Mouse (Mus musculus) liver, embryonic 15.5 days (tissue): ENCODE data around the gene Ucma. TPM values are rescaled to one million over a fixed set of nuclear protein-coding genes. Genes with fewer than 3 reads are reported as not detected.

ENCODE experiments used
- ATAC-seq: fragments of 200-750 bp; cut with Nextera tagmentation; 2 replicates; pipeline ENCODE4 v1.8.0; 2017; ENCODE audit warnings: moderate number of reproducible peaks, mild to moderate bottlenecking, moderate library complexity; ENCODE audit not compliant: insufficient read depth
- H3K27ac ChIP-seq: fragments of 300-500 bp; sonication (generic); replicated peaks from 2 replicates; pipeline ENCODE4 v1.5.1; 2015; ENCODE audit warnings: mild to moderate bottlenecking, inconsistent platforms
- H3K27me3 ChIP-seq: fragments of 300-500 bp; sonication (generic); 2 replicates; pipeline ENCODE4 v1.6.1; 2015; ENCODE audit warnings: mild to moderate bottlenecking, inconsistent platforms
- H3K36me3 ChIP-seq: fragments of 300-500 bp; sonication (generic); replicated peaks from 2 replicates; pipeline ENCODE4 v1.6.1; 2015; ENCODE audit warnings: moderate library complexity, mild to moderate bottlenecking, inconsistent platforms
- H3K4me1 ChIP-seq: fragments of 300-500 bp; sonication (generic); replicated peaks from 2 replicates; pipeline ENCODE4 v1.6.1; 2015; ENCODE audit warnings: inconsistent platforms
- H3K4me2 ChIP-seq: fragments of 300-500 bp; sonication (generic); 2 replicates; pipeline ENCODE4 v1.6.1; 2015; ENCODE audit warnings: moderate library complexity, mild to moderate bottlenecking, inconsistent platforms
- H3K4me3 ChIP-seq: fragments of 300-500 bp; sonication (generic); replicated peaks from 2 replicates; pipeline ENCODE4 v1.5.1; 2015; ENCODE audit warnings: mild to moderate bottlenecking, inconsistent platforms
- H3K9ac ChIP-seq: fragments of 300-500 bp; sonication (generic); 2 replicates; pipeline ENCODE4 v1.6.1; 2015; ENCODE audit warnings: moderate library complexity, mild to moderate bottlenecking, inconsistent platforms
- H3K9me3 ChIP-seq: fragments of 300-500 bp; sonication (generic); replicated peaks from 2 replicates; pipeline ENCODE4 v1.6.1; 2016; ENCODE audit warnings: inconsistent platforms
- WGBS: fragments of 180-500 bp; shearing (Covaris S2); methylation state at CpG from one replicate; pipeline ENCODE4 v1.1.7; 2015; ENCODE audit warnings: mixed read lengths; ENCODE audit not compliant: insufficient replicate concordance; 5-methylcytosine and 5-hydroxymethylcytosine counted together
- polyA plus RNA-seq: library from polyadenylated mRNA; unstranded; fragments of >200 nt; fragmentation: Nextera tagmentation; extraction: Ambion mirVana; gene quantifications from 2 replicates; pipeline ENCODE4 v1.2.1, GENCODE M21; 2015

The Ucma gene
- polyA plus RNA-seq, 1 experiment from 2014 or later: 0.30 TPM

GRCm38 (mm10) chr2:4978091-4978490 is 2.2 kb downstream of the Ucma start:
- 48% methylated on average over 8 of the region's 8 CpGs for WGBS
- H3K27ac ChIP-seq: no peak overlapping the region
- no peaks in the 10 kb centered on the region for H3K36me3 ChIP-seq
- no peaks in the 10 kb centered on the region for H3K27me3 ChIP-seq
- H3K4me1 ChIP-seq: no peaks in the 10 kb centered on the region
- H3K4me2 ChIP-seq: no peak overlapping the region
- ATAC-seq: no peak
- no peak overlapping the region for H3K4me3 ChIP-seq
- H3K9ac ChIP-seq: no peak overlapping the region
- H3K9me3 ChIP-seq: no peaks in the 10 kb centered on the region

- Histone ChIP-seq H3K4me3 (no peak overlapping the region), H3K4me2 (no peak overlapping the region), H3K9me3 (no peaks in the 10 kb centered on the region), H3K4me1 (no peaks in the 10 kb centered on the region), H3K27me3 (no peaks in the 10 kb centered on the region), H3K9ac (no peak overlapping the region), H3K36me3 (0 out of 2 replicates have a peak, but pooled peaks cover 5% of the 10 kb centered on the region), H3K27ac (no peak overlapping the region)
- no peak for ATAC-seq
- 30% methylated on average over 5 of the region's 5 CpGs for WGBS
Measured at GRCm38 (mm10) chr2:4983987-4984386, 8.1 kb downstream of the Ucma start.

GRCm38 (mm10) chr2:4985000-4985399 is 9.1 kb downstream of the Ucma start:
- no peak overlapping the region for H3K4me3 ChIP-seq
- no peaks in the 10 kb centered on the region for H3K9me3 ChIP-seq
- H3K9ac ChIP-seq: no peak overlapping the region
- no peak overlapping the region for H3K27ac ChIP-seq
- no peaks in the 10 kb centered on the region for H3K27me3 ChIP-seq
- peaks cover 12% of the 10 kb centered on the region for H3K36me3 ChIP-seq
- no peak for ATAC-seq
- no peak overlapping the region for H3K4me2 ChIP-seq
- no peaks in the 10 kb centered on the region for H3K4me1 ChIP-seq
- 67% methylated on average over 6 of the region's 6 CpGs for WGBS

DNA sequence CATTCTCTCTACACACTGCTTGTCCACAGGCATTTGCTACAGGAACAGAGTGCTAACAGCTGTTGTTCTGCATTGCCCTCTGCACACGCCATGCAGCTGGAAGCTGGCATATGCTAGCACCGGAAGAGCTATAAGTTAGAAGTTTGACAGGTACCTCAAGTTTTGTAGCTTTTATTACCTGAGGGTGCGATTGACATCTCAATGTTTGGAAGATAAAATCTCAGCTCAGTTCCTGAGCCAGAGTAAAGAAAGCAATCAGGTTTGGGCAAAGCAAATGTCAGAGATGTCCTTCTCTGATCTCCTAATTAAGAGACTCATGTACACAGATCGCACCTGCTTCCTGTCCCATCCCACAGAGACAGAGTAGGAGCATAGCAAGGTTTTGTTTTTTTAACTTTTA is 10.9 kb downstream of the Ucma start:
- H3K9ac ChIP-seq: no peak overlapping the region
- no peak overlapping the region for H3K4me2 ChIP-seq
- H3K27ac ChIP-seq: no peak overlapping the region
- H3K36me3 ChIP-seq: peaks cover 30% of the 10 kb centered on the region
- ATAC-seq: no peak
- H3K4me1 ChIP-seq: no peaks in the 10 kb centered on the region
- H3K9me3 ChIP-seq: no peaks in the 10 kb centered on the region
- WGBS: 76% methylated on average over 4 of the region's 4 CpGs
- H3K4me3 ChIP-seq: no peak overlapping the region
- no peaks in the 10 kb centered on the region for H3K27me3 ChIP-seq

GRCm38 (mm10) chr2:4987388-4988180 is 11.7 kb downstream of the Ucma start:
- no peak overlapping the region for H3K27ac ChIP-seq
- H3K27me3 ChIP-seq: no peaks in the 10 kb centered on the region
- peaks cover 38% of the 10 kb centered on the region for H3K36me3 ChIP-seq
- ATAC-seq: no peak
- 70% methylated on average over 8 of the region's 8 CpGs for WGBS
- H3K4me1 ChIP-seq: no peaks in the 10 kb centered on the region
- H3K4me2 ChIP-seq: no peak overlapping the region
- H3K4me3 ChIP-seq: no peak overlapping the region
- no peaks in the 10 kb centered on the region for H3K9me3 ChIP-seq
- no peak overlapping the region for H3K9ac ChIP-seq

DNA sequence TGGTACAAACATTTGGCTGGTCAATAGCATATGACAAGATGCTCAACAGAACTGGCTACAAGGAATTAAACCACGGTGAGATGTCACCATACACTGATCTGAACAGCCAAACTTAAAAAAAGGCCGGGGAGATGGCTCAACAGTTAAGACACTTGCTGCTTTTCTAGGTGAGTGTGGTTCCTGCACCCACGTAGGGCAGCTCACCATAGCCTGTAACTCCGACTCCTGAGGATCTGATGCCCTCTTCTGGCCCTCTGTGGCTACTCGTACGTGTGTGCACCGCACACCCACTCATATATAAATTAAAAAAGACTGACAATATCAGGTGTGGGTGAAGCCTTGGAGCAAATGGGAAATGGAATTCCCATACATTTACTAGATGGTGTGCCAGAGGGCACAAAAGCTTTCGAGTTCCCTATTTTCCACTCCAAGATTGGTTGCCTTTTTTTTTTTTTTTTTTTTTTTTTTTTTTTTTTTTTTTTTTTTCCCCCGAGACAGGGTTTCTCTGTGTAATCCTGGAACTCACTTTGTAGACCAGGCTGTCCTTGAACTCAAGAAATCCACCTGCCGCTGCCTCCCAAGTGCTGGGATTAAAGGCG is 13.0 kb downstream of the Ucma start:
- ATAC-seq: no peak
- Histone ChIP-seq H3K9me3 (no peaks in the 10 kb centered on the region), H3K36me3 (peaks cover 51% of the 10 kb centered on the region), H3K4me3 (no peak overlapping the region), H3K27me3 (no peaks in the 10 kb centered on the region), H3K4me1 (no peaks in the 10 kb centered on the region), H3K9ac (no peak overlapping the region), H3K27ac (no peak overlapping the region), H3K4me2 (no peak overlapping the region)
- 66% methylated on average over 11 of the region's 11 CpGs for WGBS

GRCm38 (mm10) chr2:4993584-4993983 is 17.7 kb downstream of the Ucma start:
- Histone ChIP-seq H3K27ac (no peak overlapping the region), H3K4me1 (no peaks in the 10 kb centered on the region), H3K9ac (no peak overlapping the region), H3K27me3 (no peaks in the 10 kb centered on the region), H3K9me3 (no peaks in the 10 kb centered on the region), H3K36me3 (peaks cover 95% of the 10 kb centered on the region), H3K4me3 (no peak overlapping the region), H3K4me2 (no peak overlapping the region)
- ATAC-seq: no peak
- WGBS: 85% methylated on average over 11 of the region's 11 CpGs

- no peak overlapping the region for H3K9ac ChIP-seq
- no peak overlapping the region for H3K4me2 ChIP-seq
- no peaks in the 10 kb centered on the region for H3K9me3 ChIP-seq
- no peaks in the 10 kb centered on the region for H3K27me3 ChIP-seq
- no peaks in the 10 kb centered on the region for H3K4me1 ChIP-seq
- H3K36me3 ChIP-seq: peaks cover 98% of the 10 kb centered on the region
- WGBS: 79% methylated on average over 4 of the region's 4 CpGs
- no peak overlapping the region for H3K4me3 ChIP-seq
- no peak overlapping the region for H3K27ac ChIP-seq
- no peak for ATAC-seq
Measured at GRCm38 (mm10) chr2:4994436-4994835, 18.5 kb downstream of the Ucma start.

GRCm38 (mm10) chr2:4995646-4996045 is 19.7 kb downstream of the Ucma start:
- H3K9me3 ChIP-seq: no peaks in the 10 kb centered on the region
- no peaks in the 10 kb centered on the region for H3K4me1 ChIP-seq
- 75% methylated on average over 11 of the region's 11 CpGs for WGBS
- no peak overlapping the region for H3K4me3 ChIP-seq
- no peak overlapping the region for H3K9ac ChIP-seq
- H3K27ac ChIP-seq: no peak overlapping the region
- ATAC-seq: 0 out of 2 replicates have a peak, but pooled peaks have one; percentile 38
- H3K27me3 ChIP-seq: no peaks in the 10 kb centered on the region
- no peak overlapping the region for H3K4me2 ChIP-seq
- peaks cover 99% of the 10 kb centered on the region for H3K36me3 ChIP-seq

DNA sequence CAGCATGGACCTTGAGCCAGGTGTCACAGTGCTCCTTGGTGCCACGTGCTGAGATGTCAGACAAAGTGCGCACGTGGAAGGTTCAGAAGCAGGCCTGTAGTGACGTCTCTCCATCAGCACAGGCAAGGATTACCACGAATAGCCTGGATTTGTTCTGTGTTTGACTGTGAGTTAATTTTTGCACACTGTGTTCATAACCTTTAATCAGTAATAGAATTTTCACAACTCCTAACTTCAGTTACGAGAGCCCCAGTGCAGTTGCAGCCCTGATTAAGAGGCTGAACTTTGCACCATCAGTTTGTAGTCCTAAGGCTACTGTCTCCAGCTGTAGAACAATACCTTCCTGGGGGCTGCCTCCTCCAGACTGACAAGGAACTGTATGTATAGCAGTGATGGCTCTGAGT is 20.5 kb downstream of the Ucma start:
- Histone ChIP-seq H3K27me3 (no peaks in the 10 kb centered on the region), H3K4me1 (no peaks in the 10 kb centered on the region), H3K9me3 (no peaks in the 10 kb centered on the region), H3K9ac (no peak overlapping the region), H3K4me2 (no peak overlapping the region), H3K4me3 (no peak overlapping the region), H3K27ac (peak overlapping the region; percentile 24), H3K36me3 (peaks cover 99% of the 10 kb centered on the region)
- ATAC-seq: peak; percentile 63
- 82% methylated on average over 6 of the region's 6 CpGs for WGBS

DNA sequence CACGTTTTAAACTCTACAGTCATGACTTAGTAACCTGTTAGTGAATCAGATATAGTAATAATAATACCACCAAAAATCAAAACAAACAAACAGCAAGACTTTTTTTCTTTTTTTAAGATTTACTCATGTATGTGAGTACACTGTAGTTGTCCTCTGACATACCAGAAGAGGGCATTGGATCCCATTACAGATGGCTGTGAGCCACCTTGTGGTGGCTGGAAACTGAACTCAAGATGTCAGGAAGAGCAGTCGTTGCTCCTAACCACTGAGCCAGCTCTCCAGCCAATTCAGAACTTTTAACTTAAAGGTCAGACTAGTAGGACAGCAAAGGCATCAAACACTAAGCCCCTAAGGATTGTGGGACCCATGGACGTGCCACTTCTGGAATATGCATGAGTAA is 23.0 kb downstream of the Ucma start:
- no peaks in the 10 kb centered on the region for H3K4me1 ChIP-seq
- H3K9me3 ChIP-seq: no peaks in the 10 kb centered on the region
- ATAC-seq: no peak
- H3K4me2 ChIP-seq: no peak overlapping the region
- no peak overlapping the region for H3K27ac ChIP-seq
- H3K9ac ChIP-seq: no peak overlapping the region
- no peak overlapping the region for H3K4me3 ChIP-seq
- H3K27me3 ChIP-seq: no peaks in the 10 kb centered on the region
- H3K36me3 ChIP-seq: peaks cover 99% of the 10 kb centered on the region
- 73% methylated on average over 3 of the region's 3 CpGs for WGBS
